Mouse (Mus musculus) hindbrain, embryonic 10.5 days (tissue): ENCODE measurements around the gene Coq4. TPM values are rescaled to one million over a fixed set of nuclear protein-coding genes. Genes with fewer than 3 reads are reported as not detected.

ENCODE experiments used
- DNase-seq: peaks from one replicate; pipeline ENCODE4 v3.0.0-alpha.2; 2017; ENCODE audit warnings: low spot score
- H3K27ac ChIP-seq: fragments of 300-500 bp; sonication (generic); 2 replicates; pipeline ENCODE4 v1.5.1; 2016; ENCODE audit warnings: mild to moderate bottlenecking, moderate library complexity
- H3K27me3 ChIP-seq: fragments of 300-500 bp; sonication (generic); 2 replicates; pipeline ENCODE4 v1.6.1; 2016; ENCODE audit warnings: mild to moderate bottlenecking; ENCODE audit not compliant: poor library complexity, insufficient read depth, severe bottlenecking
- H3K36me3 ChIP-seq: fragments of 300-500 bp; sonication (generic); 2 replicates; pipeline ENCODE4 v1.6.1; 2016; ENCODE audit warnings: mild to moderate bottlenecking, moderate library complexity
- H3K4me1 ChIP-seq: fragments of 300-500 bp; sonication (generic); replicated peaks from 2 replicates; pipeline ENCODE4 v1.6.1; 2016; ENCODE audit warnings: mild to moderate bottlenecking
- H3K4me3 ChIP-seq: fragments of 300-500 bp; sonication (generic); 2 replicates; pipeline ENCODE4 v1.5.1; 2016; ENCODE audit warnings: mild to moderate bottlenecking, moderate library complexity
- H3K9me3 ChIP-seq: fragments of 300-500 bp; sonication (generic); 2 replicates; pipeline ENCODE4 v1.6.1; 2016; ENCODE audit warnings: mild to moderate bottlenecking, moderate library complexity
- WGBS: fragments of 180-500 bp; shearing (Covaris S2); methylation state at CpG from one replicate; pipeline ENCODE4 v1.1.7; 2016; 5-methylcytosine and 5-hydroxymethylcytosine counted together
- polyA plus RNA-seq: library from polyadenylated mRNA; unstranded; fragments of >200 nt; fragmentation: Nextera tagmentation; extraction: Ambion mirVana; gene quantifications from 2 replicates; pipeline ENCODE4 v1.2.1, GENCODE M21; 2016

Gene Coq4
- 46.6 and 48.8 TPM in 2 replicates for polyA plus RNA-seq

- Histone ChIP-seq H3K4me1 (peaks cover 26% of the 10 kb centered on the region), H3K27ac (peak within 1 kb of the TSS; percentile 89), H3K4me3 (peak within 1 kb of the TSS; percentile 95), H3K27me3 (no peaks in the 10 kb centered on the region), H3K9me3 (0 out of 2 replicates have a peak, but pooled peaks cover 6% of the 10 kb centered on the region), H3K36me3 (peaks cover 69% of the 10 kb centered on the region)
- peak; percentile 90 for DNase-seq
- 2% methylated on average over 31 of the region's 31 CpGs for WGBS
Observed at GRCm38 (mm10) chr2:29787104-29787917, at the start of gene Coq4. Gene Coq4 (plus strand): TSS chr2:29787493.

GRCm38 (mm10) chr2:29738799-29739198, 48.5 kb upstream of the Coq4 start:
- peaks cover 67% of the 10 kb centered on the region for H3K36me3 ChIP-seq
- no peaks in the 10 kb centered on the region for H3K4me1 ChIP-seq
- no peaks in the 10 kb centered on the region for H3K9me3 ChIP-seq
- no peak overlapping the region for H3K4me3 ChIP-seq
- 69% methylated on average over 4 of the region's 4 CpGs for whole genome bisulfite sequencing
- H3K27me3 ChIP-seq, result no peaks in the 10 kb centered on the region
- no peak overlapping the region for H3K27ac ChIP-seq
- no peak for DNase-seq

- Histone ChIP-seq H3K4me1 (no peaks in the 10 kb centered on the region), H3K36me3 (peaks cover 62% of the 10 kb centered on the region), H3K27ac (no peak overlapping the region), H3K9me3 (no peaks in the 10 kb centered on the region), H3K27me3 (no peaks in the 10 kb centered on the region), H3K4me3 (no peak overlapping the region)
- no peak for DNase-seq
- 73% methylated on average over 5 of the region's 5 CpGs for WGBS
Observed at GRCm38 (mm10) chr2:29739368-29739767, 47.9 kb upstream of the Coq4 start.

GRCm38 (mm10) chr2:29741207-29741606, 46.1 kb upstream of the Coq4 start:
- Histone ChIP-seq H3K36me3 (peaks cover 43% of the 10 kb centered on the region), H3K4me1 (no peaks in the 10 kb centered on the region), H3K27ac (no peak overlapping the region), H3K4me3 (no peak overlapping the region), H3K9me3 (no peaks in the 10 kb centered on the region), H3K27me3 (peaks cover 15% of the 10 kb centered on the region)
- no peak for DNase-seq
- WGBS, result 92% methylated on average over 6 of the region's 6 CpGs

- Histone ChIP-seq H3K27ac (no peak overlapping the region), H3K9me3 (no peaks in the 10 kb centered on the region), H3K4me1 (peaks cover 8% of the 10 kb centered on the region), H3K4me3 (no peak overlapping the region), H3K36me3 (peaks cover 13% of the 10 kb centered on the region), H3K27me3 (peaks cover 44% of the 10 kb centered on the region)
- no peak for DNase-seq
- 93% methylated on average over 6 of the region's 6 CpGs for WGBS
Observed at GRCm38 (mm10) chr2:29744256-29744655, 43.0 kb upstream of the Coq4 start.

- Histone ChIP-seq H3K27me3 (peaks cover 74% of the 10 kb centered on the region), H3K4me3 (peak overlapping the region; percentile 55), H3K27ac (peak overlapping the region; percentile 80), H3K9me3 (0 out of 2 replicates have a peak, but pooled peaks cover 3% of the 10 kb centered on the region), H3K4me1 (peaks cover 25% of the 10 kb centered on the region), H3K36me3 (no peaks in the 10 kb centered on the region)
- WGBS, result 3% methylated on average over 50 of the region's 50 CpGs
- peak; percentile 29 for DNase-seq
Observed at GRCm38 (mm10) chr2:29747188-29747782, 40.0 kb upstream of the Coq4 start.

GRCm38 (mm10) chr2:29747852-29748251, 39.4 kb upstream of the Coq4 start:
- Histone ChIP-seq H3K4me1 (peaks cover 25% of the 10 kb centered on the region), H3K4me3 (peak overlapping the region; percentile 55; the same call in 1 of the 2 replicates), H3K27ac (no peak overlapping the region), H3K36me3 (no peaks in the 10 kb centered on the region), H3K9me3 (0 out of 2 replicates have a peak, but pooled peaks cover 4% of the 10 kb centered on the region), H3K27me3 (peaks cover 80% of the 10 kb centered on the region)
- DNase-seq, result peak; percentile 29
- 60% methylated on average over 5 of the region's 5 CpGs for WGBS

GRCm38 (mm10) chr2:29748499-29748898, 38.8 kb upstream of the Coq4 start:
- Histone ChIP-seq H3K36me3 (no peaks in the 10 kb centered on the region), H3K27ac (no peak overlapping the region), H3K27me3 (peaks cover 86% of the 10 kb centered on the region), H3K4me1 (peaks cover 25% of the 10 kb centered on the region), H3K4me3 (no peak overlapping the region), H3K9me3 (0 out of 2 replicates have a peak, but pooled peaks cover 4% of the 10 kb centered on the region)
- 84% methylated on average over 4 of the region's 4 CpGs for WGBS
- DNase-seq, result no peak

- peaks cover 71% of the 10 kb centered on the region for H3K27me3 ChIP-seq
- peak within 1 kb of the TSS; percentile 37 for H3K4me3 ChIP-seq
- no peaks in the 10 kb centered on the region for H3K36me3 ChIP-seq
- peak within 1 kb of the TSS; percentile 17; the same call in 1 of the 2 replicates for H3K27ac ChIP-seq
- 8% methylated on average over 28 of the region's 28 CpGs for WGBS
- DNase-seq, result no peak
- H3K4me1 ChIP-seq, result peaks cover 25% of the 10 kb centered on the region
- H3K9me3 ChIP-seq, result 0 out of 2 replicates have a peak, but pooled peaks cover 4% of the 10 kb centered on the region
Observed at GRCm38 (mm10) chr2:29751497-29751896, 35.8 kb upstream of the Coq4 start, which contains the start of gene Gm13420. Gene Gm13420 (minus strand): TSS chr2:29751685.

GRCm38 (mm10) chr2:29752397-29752796, 34.9 kb upstream of the Coq4 start:
- 88% methylated on average over 5 of the region's 5 CpGs for whole genome bisulfite sequencing
- 0 out of 2 replicates have a peak, but pooled peaks cover 4% of the 10 kb centered on the region for H3K9me3 ChIP-seq
- H3K36me3 ChIP-seq, result no peaks in the 10 kb centered on the region
- no peak overlapping the region for H3K27ac ChIP-seq
- peaks cover 20% of the 10 kb centered on the region for H3K4me1 ChIP-seq
- no peak for DNase-seq
- H3K4me3 ChIP-seq, result no peak overlapping the region
- H3K27me3 ChIP-seq, result peaks cover 62% of the 10 kb centered on the region

- H3K9me3 ChIP-seq, result 0 out of 2 replicates have a peak, but pooled peaks cover 4% of the 10 kb centered on the region
- H3K27me3 ChIP-seq, result peaks cover 31% of the 10 kb centered on the region
- no peak overlapping the region for H3K27ac ChIP-seq
- no peak overlapping the region for H3K4me3 ChIP-seq
- DNase-seq, result no peak
- peaks cover 12% of the 10 kb centered on the region for H3K4me1 ChIP-seq
- no peaks in the 10 kb centered on the region for H3K36me3 ChIP-seq
Observed at GRCm38 (mm10) chr2:29755693-29756092, 31.6 kb upstream of the Coq4 start.

- DNase-seq, result peak; percentile 80
- H3K36me3 ChIP-seq, result no peaks in the 10 kb centered on the region
- no peaks in the 10 kb centered on the region for H3K4me1 ChIP-seq
- peaks cover 9% of the 10 kb centered on the region; the same call in 1 of the 2 replicates for H3K27me3 ChIP-seq
- no peak overlapping the region for H3K4me3 ChIP-seq
- WGBS, result 2% methylated on average over 1 of the region's 1 CpGs
- H3K27ac ChIP-seq, result no peak overlapping the region
- no peaks in the 10 kb centered on the region for H3K9me3 ChIP-seq
Observed at GRCm38 (mm10) chr2:29764831-29765230, 22.5 kb upstream of the Coq4 start.
